Mouse (Mus musculus) forebrain, postnatal 0 days (tissue): ENCODE measurements at regions not wholly inside any gene's neighbourhood (a gene's known extent, or its start where the extent isn't known, plus 50 kb on each side); places are given as distances from the start of the nearest gene placed in this dataset.

Experiments
- ATAC-seq: fragments of 200-750 bp; cut with Nextera tagmentation; 2 replicates; pipeline ENCODE4 v1.8.0; 2017; ENCODE audit warnings: mild to moderate bottlenecking, moderate library complexity
- DNase-seq: peaks from one replicate; pipeline ENCODE4 v3.0.0-alpha.2; 2015
- H3K27ac ChIP-seq: fragments of 300-500 bp; sonication (generic); 2 replicates; pipeline ENCODE4 v1.5.1; 2014; ENCODE audit warnings: low read depth, mild to moderate bottlenecking, antibody characterized with exemption, low read length, moderate library complexity, mixed read lengths
- H3K27me3 ChIP-seq: fragments of 300-500 bp; sonication (generic); 2 replicates; pipeline ENCODE4 v1.6.1; 2014; ENCODE audit warnings: mild to moderate bottlenecking, low read length, mixed read lengths; ENCODE audit not compliant: insufficient read depth
- H3K36me3 ChIP-seq: fragments of 300-500 bp; sonication (generic); 2 replicates; pipeline ENCODE4 v1.6.1; 2014; ENCODE audit warnings: mild to moderate bottlenecking, moderate library complexity; ENCODE audit not compliant: insufficient read depth
- H3K4me1 ChIP-seq: fragments of 300-500 bp; sonication (generic); 2 replicates; pipeline ENCODE4 v1.6.1; 2014; ENCODE audit warnings: antibody characterized with exemption; ENCODE audit not compliant: insufficient read depth
- H3K4me2 ChIP-seq: fragments of 300-500 bp; sonication (generic); 2 replicates; pipeline ENCODE4 v1.6.1; 2014; ENCODE audit warnings: low read depth, mild to moderate bottlenecking, moderate library complexity
- H3K4me3 ChIP-seq: fragments of 300-500 bp; sonication (generic); 2 replicates; pipeline ENCODE4 v1.5.1; 2014; ENCODE audit warnings: low read depth, low read length, mixed read lengths
- H3K9ac ChIP-seq: fragments of 300-500 bp; sonication (generic); 2 replicates; pipeline ENCODE4 v1.6.1; 2014; ENCODE audit warnings: mild to moderate bottlenecking
- H3K9me3 ChIP-seq: fragments of 300-500 bp; sonication (generic); 2 replicates; pipeline ENCODE4 v1.6.1; 2016; ENCODE audit warnings: low read length
- CTCF ChIP-seq: sonication (generic); IDR thresholded peaks from 2 replicates; pipeline ENCODE4 v1.5.1; 2016; ENCODE audit warnings: antibody characterized with exemption, control low read depth, low read depth
- WGBS: fragments of 180-500 bp; shearing (Covaris S2); extraction: QIAGEN DNeasy Blood & Tissue Kit; methylation state at CpG from one replicate; pipeline ENCODE4 v1.1.7; 2014; 5-methylcytosine and 5-hydroxymethylcytosine counted together

GRCm38 (mm10) chr19:56176059-56176458 lies 110.9 kb upstream of the Habp2 start:
- Histone ChIP-seq H3K27ac (no peak overlapping the region), H3K4me1 (no peaks in the 10 kb centered on the region), H3K9ac (no peak overlapping the region), H3K4me3 (no peak overlapping the region), H3K36me3 (no peaks in the 10 kb centered on the region), H3K4me2 (no peak overlapping the region), H3K9me3 (peaks cover 6% of the 10 kb centered on the region; the same call in 1 of the 2 replicates), H3K27me3 (no peaks in the 10 kb centered on the region)
- TF ChIP-seq CTCF: no peak
- 83% methylated on average over 8 of the region's 8 CpGs for WGBS
- ATAC-seq: no peak
- DNase-seq: no peak

GRCm38 (mm10) chr19:56177231-56177745 lies 109.6 kb upstream of the Habp2 start:
- WGBS: 73% methylated on average over 12 of the region's 12 CpGs
- no peaks in the 10 kb centered on the region for H3K27me3 ChIP-seq
- no peak overlapping the region for H3K9ac ChIP-seq
- no peaks in the 10 kb centered on the region for H3K36me3 ChIP-seq
- no peak for TF ChIP-seq CTCF
- ATAC-seq (no peak), DNase-seq (no peak)
- H3K4me2 ChIP-seq: no peak overlapping the region
- no peak overlapping the region for H3K4me3 ChIP-seq
- no peak overlapping the region for H3K27ac ChIP-seq
- H3K9me3 ChIP-seq: peaks cover 6% of the 10 kb centered on the region; the same call in 1 of the 2 replicates
- H3K4me1 ChIP-seq: no peaks in the 10 kb centered on the region

DNA sequence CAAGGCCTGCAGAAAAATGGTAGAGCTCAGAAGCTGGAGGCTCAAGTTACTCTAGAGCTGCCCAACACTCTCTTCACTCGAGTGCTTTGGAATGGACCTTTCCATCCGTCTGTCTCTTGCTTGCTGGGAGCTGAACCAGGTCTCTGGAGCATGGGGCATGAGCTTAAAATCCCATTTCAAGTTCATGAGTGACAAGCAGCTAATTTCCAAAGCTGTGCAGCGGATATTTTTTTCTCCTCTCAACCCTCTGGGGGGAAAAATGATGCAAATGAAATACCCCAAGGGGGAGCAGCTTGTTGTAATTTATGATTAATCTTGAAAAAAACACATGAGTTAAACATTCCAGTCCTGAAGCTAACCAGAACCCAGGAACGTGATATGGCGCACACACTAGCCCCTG lies 101.2 kb upstream of the Habp2 start:
- no peak overlapping the region for H3K27ac ChIP-seq
- no peaks in the 10 kb centered on the region; the same call in 1 of the 2 replicates for H3K27me3 ChIP-seq
- H3K36me3 ChIP-seq: no peaks in the 10 kb centered on the region
- no peak overlapping the region for H3K9ac ChIP-seq
- DNase-seq (no peak), ATAC-seq (no peak)
- no peak overlapping the region for H3K4me2 ChIP-seq
- 83% methylated on average over 5 of the region's 5 CpGs for WGBS
- TF ChIP-seq CTCF: no peak
- H3K4me3 ChIP-seq: no peak overlapping the region
- H3K4me1 ChIP-seq: no peaks in the 10 kb centered on the region
- H3K9me3 ChIP-seq: 0 out of 2 replicates have a peak, but pooled peaks cover 4% of the 10 kb centered on the region

- ATAC-seq (no peak), DNase-seq (no peak)
- Histone ChIP-seq H3K9ac (no peak overlapping the region), H3K4me1 (no peaks in the 10 kb centered on the region), H3K4me3 (no peak overlapping the region), H3K4me2 (no peak overlapping the region), H3K27me3 (peaks cover 9% of the 10 kb centered on the region), H3K36me3 (no peaks in the 10 kb centered on the region), H3K9me3 (no peaks in the 10 kb centered on the region), H3K27ac (no peak overlapping the region)
- TF ChIP-seq CTCF: no peak
- 96% methylated on average over 1 of the region's 1 CpGs for WGBS
Measured at GRCm38 (mm10) chr19:56189185-56189584, 97.8 kb upstream of the Habp2 start.

GRCm38 (mm10) chr19:56190222-56190621 lies 96.7 kb upstream of the Habp2 start:
- WGBS: 10% methylated on average over 3 of the region's 3 CpGs
- Histone ChIP-seq H3K36me3 (no peaks in the 10 kb centered on the region), H3K4me3 (no peak overlapping the region), H3K27me3 (peaks cover 12% of the 10 kb centered on the region), H3K27ac (no peak overlapping the region), H3K9ac (no peak overlapping the region), H3K9me3 (no peaks in the 10 kb centered on the region), H3K4me1 (no peaks in the 10 kb centered on the region), H3K4me2 (no peak overlapping the region)
- peak; percentile 36 for DNase-seq
- ATAC-seq: no peak
- TF ChIP-seq CTCF: no peak

GRCm38 (mm10) chr19:56198474-56199236 lies 88.3 kb upstream of the Habp2 start:
- no peak for ATAC-seq

GRCm38 (mm10) chr19:56199401-56200150 lies 87.4 kb upstream of the Habp2 start:
- Histone ChIP-seq H3K27me3 (peaks cover 7% of the 10 kb centered on the region), H3K9me3 (no peaks in the 10 kb centered on the region), H3K36me3 (no peaks in the 10 kb centered on the region), H3K9ac (no peak overlapping the region), H3K27ac (no peak overlapping the region), H3K4me3 (no peak overlapping the region), H3K4me2 (no peak overlapping the region), H3K4me1 (no peaks in the 10 kb centered on the region)
- DNase-seq (no peak), ATAC-seq (no peak)
- WGBS: 61% methylated on average over 14 of the region's 14 CpGs
- TF ChIP-seq CTCF: no peak

More at GRCm38 (mm10) chr19:56198474-56199236, 88.3 kb upstream of the Habp2 start:
- Histone ChIP-seq H3K27me3 (peaks cover 15% of the 10 kb centered on the region), H3K4me3 (no peak overlapping the region), H3K4me2 (no peak overlapping the region), H3K9me3 (no peaks in the 10 kb centered on the region), H3K36me3 (no peaks in the 10 kb centered on the region), H3K27ac (no peak overlapping the region), H3K4me1 (no peaks in the 10 kb centered on the region), H3K9ac (no peak overlapping the region)
- TF ChIP-seq CTCF: no peak
- no peak for DNase-seq
- WGBS: 89% methylated on average over 15 of the region's 15 CpGs
